Comparison of ENCODE assay signal across 16 mouse cellular contexts in the genomic region with DNA sequence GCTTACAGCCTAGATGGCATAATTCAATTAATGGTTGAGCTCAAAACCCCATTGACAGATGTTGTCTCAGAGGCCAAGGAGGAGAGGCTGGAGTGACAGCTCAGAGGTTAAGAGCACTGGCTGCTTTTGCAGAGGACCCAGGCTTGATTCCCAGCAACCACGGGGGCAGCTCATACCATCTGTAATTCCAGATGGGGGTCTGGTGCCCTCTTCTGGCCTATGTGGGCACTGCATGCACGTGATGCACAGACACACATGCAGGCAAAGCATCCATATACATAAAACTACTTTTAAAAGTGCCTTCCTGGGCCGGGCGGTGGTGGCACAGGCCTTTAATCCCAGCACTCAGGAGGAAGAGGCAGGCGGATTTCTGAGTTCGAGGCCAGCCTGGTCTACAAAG. TPM values are rescaled to one million over a fixed set of nuclear protein-coding genes. Genes with fewer than 3 reads are reported as not detected.
DNase-seq lines count a peak whose midpoint lies in the region; ATAC-seq and TF ChIP-seq lines count a peak whose summit lies in the region.
"Had no signal": no experiment of that assay in that cellular context is flagged by ENCODE, and none has a peak within 500 bp of the region (broad histone marks: within the 10 kb centered on the region; RNA-seq: fewer than 3 reads in every experiment).

No protein-coding gene starts in this region.

- no peak for ATAC-seq in kidney, embryonic 16.5 days (ENCODE audit: low FRiP score, low TSS enrichment)
- ATAC-seq in erythroid progenitor cell, adult 5-6 weeks (replicated peaks; ENCODE audit: low FRiP score, poor library complexity, severe bottlenecking): 0 out of 2 replicates have a peak, but pooled peaks have one; percentile 43
- ATAC-seq: midbrain, embryonic 13.5 days had no signal

- no peak for TF ChIP-seq POLR2A in kidney, adult 2 months (IDR thresholded peaks at IDR 0.05; ENCODE audit: low read depth, low read length)
- TF ChIP-seq POLR2A in thymus, adult 2 months (IDR thresholded peaks at IDR 0.05; ENCODE audit: control insufficient read depth, extremely low read depth, insufficient read depth, low read length, poor library complexity): no peak

- no peaks in the 10 kb centered on the region for H3K4me1 ChIP-seq in kidney, adult 2 months (ENCODE audit: control insufficient read depth, insufficient read depth, low read length)
- no peaks in the 10 kb centered on the region for H3K4me1 ChIP-seq in kidney, embryonic 16.5 days (ENCODE audit: insufficient read depth, low read length)
- H3K4me1 ChIP-seq in thymus, adult 2 months (replicated peaks; ENCODE audit: control insufficient read depth, insufficient read depth, low read length): no peaks in the 10 kb centered on the region
- H3K4me1 ChIP-seq: hindbrain, embryonic 12.5 days; midbrain, embryonic 13.5 days had no signal

- no peaks in the 10 kb centered on the region for H3K27me3 ChIP-seq in kidney, adult 2 months (replicated peaks; ENCODE audit: control insufficient read depth, insufficient read depth, low read length)
- no peaks in the 10 kb centered on the region for H3K27me3 ChIP-seq in kidney, embryonic 16.5 days (ENCODE audit: insufficient read depth, low read length)
- H3K27me3 ChIP-seq in thymus, adult 2 months (ENCODE audit: control insufficient read depth, insufficient read depth, low read length): no peaks in the 10 kb centered on the region
- H3K27me3 ChIP-seq: embryonic facial prominence, embryonic 15.5 days; midbrain, embryonic 13.5 days had no signal

- WGBS in kidney, adult 2 months: 90% methylated on average over 6 of the region's 6 CpGs
- WGBS in kidney, embryonic 16.5 days: 87% methylated on average over 6 of the region's 6 CpGs
- WGBS in thymus, adult 2 months: 94% methylated on average over 6 of the region's 6 CpGs

- peak; percentile 26; the same call in 1 of the 2 replicates for TF ChIP-seq CTCF in kidney, adult 2 months (conservative IDR thresholded peaks at IDR 0.05; ENCODE audit: insufficient read depth, insufficient read length, low read depth, low read length)
- peak; percentile 29; the same call in 1 of the 2 replicates for TF ChIP-seq CTCF in thymus, adult 2 months (IDR thresholded peaks at IDR 0.05; ENCODE audit: borderline replicate concordance, control insufficient read depth, extremely low read depth, insufficient read depth, low read length, poor library complexity)

- no peak overlapping the region for H3K9ac ChIP-seq in kidney, embryonic 16.5 days (replicated peaks; ENCODE audit: low read length)
- H3K9ac ChIP-seq: embryonic facial prominence, embryonic 15.5 days; hindbrain, embryonic 12.5 days; midbrain, embryonic 13.5 days had no signal

- no peaks in the 10 kb centered on the region for H3K36me3 ChIP-seq in kidney, adult 2 months (ENCODE audit: control insufficient read depth, insufficient read depth, low read length)
- no peaks in the 10 kb centered on the region for H3K36me3 ChIP-seq in kidney, embryonic 16.5 days (ENCODE audit: insufficient read depth, low read length)
- H3K36me3 ChIP-seq in thymus, adult 2 months (ENCODE audit: control insufficient read depth, insufficient read depth, low read length): no peaks in the 10 kb centered on the region
- H3K36me3 ChIP-seq: embryonic facial prominence, embryonic 15.5 days; G1E; hindbrain, embryonic 12.5 days; midbrain, embryonic 13.5 days had no signal

- no peaks in the 10 kb centered on the region for H3K9me3 ChIP-seq in kidney, embryonic 16.5 days (ENCODE audit: low read length)
- H3K9me3 ChIP-seq: embryonic facial prominence, embryonic 15.5 days; hindbrain, embryonic 12.5 days; midbrain, embryonic 13.5 days had no signal

- H3K27ac ChIP-seq in kidney, adult 2 months (ENCODE audit: insufficient read depth, low read depth, low read length): no peak overlapping the region
- H3K27ac ChIP-seq in kidney, embryonic 16.5 days (ENCODE audit: low read length): no peak overlapping the region
- H3K27ac ChIP-seq in thymus, adult 2 months (ENCODE audit: control insufficient read depth, insufficient read depth, low read length): no peak overlapping the region
- H3K27ac ChIP-seq: embryonic facial prominence, embryonic 15.5 days; hindbrain, embryonic 12.5 days; midbrain, embryonic 13.5 days had no signal

- no peak overlapping the region for H3K4me3 ChIP-seq in kidney, adult 2 months (ENCODE audit: insufficient read depth, low read depth, low read length)
- no peak overlapping the region for H3K4me3 ChIP-seq in kidney, embryonic 16.5 days (ENCODE audit: low read length)
- H3K4me3 ChIP-seq in thymus, adult 2 months (ENCODE audit: control insufficient read depth, insufficient read depth, low read length): no peak overlapping the region
- H3K4me3 ChIP-seq: embryonic facial prominence, embryonic 15.5 days; hindbrain, embryonic 12.5 days; midbrain, embryonic 13.5 days had no signal

- DNase-seq in kidney, adult 2 months: no peak
- DNase-seq in thymus, adult 2 months: no peak
- no peak for DNase-seq in thymus, adult 18-20 months
- peak; percentile 71 for DNase-seq in thymus, postnatal 4 days
- no peak for DNase-seq in cerebellum, adult 11 months
- no peak for DNase-seq in adrenal gland, postnatal 4 days (ENCODE audit: low spot score in 2 of 2)
- DNase-seq: cerebellum, postnatal 25 days; kidney, postnatal 25 days; spleen, adult 18-20 months had no signal

- H3K4me2 ChIP-seq in kidney, embryonic 16.5 days (replicated peaks; ENCODE audit: low read depth, low read length): no peak overlapping the region
- H3K4me2 ChIP-seq: embryonic facial prominence, embryonic 15.5 days; hindbrain, embryonic 12.5 days; midbrain, embryonic 13.5 days had no signal

RNA-seq across cellular contexts. Expression of a gene that starts 15.5 kb away (rescaled TPM):
- 0.90 and 11.8 TPM in 2 replicates for polyA plus RNA-seq in kidney, adult 2 months (2012; rRNA removed)
- 1.7 and 2.3 TPM in 2 replicates for polyA plus RNA-seq in kidney, embryonic 16.5 days (2015; fragmentation: Nextera tagmentation; extraction: Ambion mirVana)
- polyA plus RNA-seq in thymus, adult 2 months (2012; rRNA removed): 0.79 and 169 TPM in 2 replicates
- not detected in 2 replicates for total RNA-seq in erythroid progenitor cell, adult 5-6 weeks (2015; ENCODE audit: low replicate concordance)
- total RNA-seq in erythroid progenitor cell, adult 5-6 weeks (2017; ENCODE audit: low replicate concordance): 8.2 TPM in 1 of 2 replicates, not detected in the other
- 10 to 100 TPM in 1 of 2 experiments, 1 to 10 TPM in 1; 4.8 to 30.3 TPM for total RNA-seq in adrenal gland, postnatal 4 days (2021)
- total RNA-seq: G1E had no signal
- polyA plus RNA-seq: G1E had no signal

RNA-seq across cellular contexts. Expression of a gene that starts 24.4 kb away (rescaled TPM):
- 0.09 and 0.14 TPM in 2 replicates for polyA plus RNA-seq in kidney, adult 2 months (2012; rRNA removed)
- polyA plus RNA-seq in kidney, embryonic 16.5 days (2015; fragmentation: Nextera tagmentation; extraction: Ambion mirVana): 0.15 TPM in 1 of 2 replicates, not detected in the other
- polyA plus RNA-seq in thymus, adult 2 months (2012; rRNA removed): 0.23 and 0.42 TPM in 2 replicates
- not detected in 2 replicates for total RNA-seq in erythroid progenitor cell, adult 5-6 weeks (2015; ENCODE audit: low replicate concordance)
- not detected in 2 replicates for total RNA-seq in erythroid progenitor cell, adult 5-6 weeks (2017; ENCODE audit: low replicate concordance)
- under 1 TPM; 0.20 to 0.28 TPM for total RNA-seq in adrenal gland, postnatal 4 days (2021)
- polyA plus RNA-seq: G1E; hindbrain, embryonic 12.5 days; liver, embryonic 16.5 days; midbrain, embryonic 13.5 days had no signal

RNA-seq across cellular contexts. Expression of a gene that starts 41.8 kb away (rescaled TPM):
- 75.8 and 91.5 TPM in 2 replicates for polyA plus RNA-seq in kidney, adult 2 months (2012; rRNA removed)
- polyA plus RNA-seq in kidney, embryonic 16.5 days (2015; fragmentation: Nextera tagmentation; extraction: Ambion mirVana): 269 and 277 TPM in 2 replicates
- polyA plus RNA-seq in thymus, adult 2 months (2012; rRNA removed): 194 and 220 TPM in 2 replicates
- 310 and 340 TPM in 2 replicates for total RNA-seq in erythroid progenitor cell, adult 5-6 weeks (2015; ENCODE audit: low replicate concordance)
- total RNA-seq in erythroid progenitor cell, adult 5-6 weeks (2017; ENCODE audit: low replicate concordance): 91.1 and 263 TPM in 2 replicates
- 100 to 1,000 TPM; 211 to 221 TPM for total RNA-seq in adrenal gland, postnatal 4 days (2021)
